Mouse (Mus musculus): ENCODE measurements around the gene Olfr850. TPM values are rescaled to one million over a fixed set of nuclear protein-coding genes. Genes with fewer than 3 reads are reported as not detected.

Gene Olfr850
- polyA plus RNA-seq (2017; shearing (Covaris generic)), result not detected

DNA sequence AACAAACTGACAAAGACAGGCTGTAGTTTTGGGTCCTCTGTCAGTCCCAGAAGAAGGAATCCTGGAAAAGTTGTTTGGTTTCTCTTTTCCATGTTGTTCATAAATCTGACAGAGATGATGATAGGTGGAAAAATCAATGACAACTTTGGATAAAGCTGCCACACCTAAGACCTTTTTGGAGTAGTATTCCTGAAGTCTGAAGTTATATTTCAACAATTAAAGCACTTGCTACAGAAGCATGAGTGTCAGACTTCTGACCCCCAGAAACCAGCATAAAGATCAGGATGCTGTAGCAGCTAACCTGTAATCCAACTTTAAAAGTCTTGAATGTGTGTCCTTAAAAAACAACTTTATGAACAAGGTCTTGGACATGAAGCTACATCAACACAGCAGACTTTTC, at the start of gene Olfr850:
TSS of gene Olfr850 (minus strand) at position 101 of the 400 bp plus-strand sequence.
- ATAC-seq, result no peak

DNA sequence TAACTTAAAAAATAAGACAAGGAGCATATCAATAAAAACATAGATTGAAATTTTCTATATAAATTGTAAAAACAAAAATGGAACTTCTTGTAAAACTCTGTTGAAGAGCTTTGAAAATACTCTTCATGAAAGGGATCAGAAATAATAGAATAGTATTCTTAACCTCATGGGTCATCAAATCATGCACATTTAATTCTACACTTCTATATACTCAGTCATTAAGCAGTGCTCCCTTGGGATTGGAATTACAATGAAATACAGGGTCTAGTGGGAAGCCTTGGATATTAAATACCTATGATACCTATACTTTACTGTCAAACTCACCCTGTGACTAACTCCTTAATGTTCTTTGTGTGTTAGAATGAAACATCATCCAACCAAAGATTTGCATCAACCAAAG, 14.9 kb upstream of the Olfr850 start, which contains the start of gene Olfr851:
TSS of gene Olfr851 (plus strand) at position 301 of the 400 bp plus-strand sequence.
- no peak for ATAC-seq

DNA sequence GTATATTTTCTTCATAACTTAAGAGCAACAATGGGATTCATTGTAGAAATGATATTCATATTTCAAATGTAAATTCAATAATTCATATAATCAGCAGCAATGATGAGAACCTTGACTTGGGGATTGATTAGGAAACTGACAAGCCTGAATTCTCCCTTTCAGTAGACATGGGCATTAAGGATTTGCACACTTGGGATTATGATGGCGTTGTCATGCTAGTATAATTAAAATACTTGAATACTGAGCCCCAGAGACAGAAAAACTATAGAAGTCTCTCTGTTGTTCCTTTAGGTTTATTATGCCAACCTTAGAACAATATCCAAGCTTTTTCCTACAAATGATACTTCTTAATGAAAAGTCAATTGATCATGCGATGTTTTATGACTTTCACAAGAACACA, 38.1 kb downstream of the Olfr850 start, which contains the start of gene Olfr849:
TSS of gene Olfr849 (plus strand) at position 301 of the 400 bp plus-strand sequence.
- ATAC-seq, result no peak

Other genes starting within 250 kb of the Olfr850 start
- not detected for gene Olfr843, start 226.3 kb downstream of the Olfr850 start, polyA plus RNA-seq (2017; shearing (Covaris generic))
- gene Olfr844, start 161.9 kb downstream of the Olfr850 start, polyA plus RNA-seq (2017; shearing (Covaris generic)), result not detected
- gene Olfr845, start 141.8 kb downstream of the Olfr850 start, polyA plus RNA-seq (2017; shearing (Covaris generic)), result not detected
- gene Olfr846, start 114.2 kb downstream of the Olfr850 start, polyA plus RNA-seq (2017; shearing (Covaris generic)), result not detected
- not detected for gene Olfr847, start 99.6 kb downstream of the Olfr850 start, polyA plus RNA-seq (2017; shearing (Covaris generic))
- not detected for gene Olfr849, start 38.0 kb downstream of the Olfr850 start, polyA plus RNA-seq (2017; shearing (Covaris generic))
- not detected for gene Olfr851, start 15.0 kb upstream of the Olfr850 start, polyA plus RNA-seq (2017; shearing (Covaris generic))
- gene Olfr853, start 62.8 kb upstream of the Olfr850 start, polyA plus RNA-seq (2017; shearing (Covaris generic)), result not detected
- gene Olfr854, start 89.1 kb upstream of the Olfr850 start, polyA plus RNA-seq (2017; shearing (Covaris generic)), result not detected
- gene Olfr855, start 104.4 kb upstream of the Olfr850 start, polyA plus RNA-seq (2017; shearing (Covaris generic)), result not detected
- gene Zfp317, start 143.9 kb upstream of the Olfr850 start, polyA plus RNA-seq (2017; shearing (Covaris generic)), result 10 to 100 TPM; 37.1 to 39.2 TPM
- not detected for gene Olfr857, start 231.2 kb upstream of the Olfr850 start, polyA plus RNA-seq (2017; shearing (Covaris generic))

All from CD4-positive, CD25-positive, alpha-beta regulatory T cell, adult 4 months (primary cell).